Mouse (Mus musculus): ENCODE data around the gene Elavl1. TPM values are rescaled to one million over a fixed set of nuclear protein-coding genes. Genes with fewer than 3 reads are reported as not detected.

The Elavl1 gene
- total and polyA plus RNA-seq, 3 experiments, result 55.8 to 112 (median 76.4) TPM

- no peak overlapping the region for H3K9ac ChIP-seq (ENCODE audit: insufficient read depth, low read depth)
- peaks cover 84 to 97% of the 10 kb centered on the region in 2 experiments for H3K36me3 ChIP-seq (replicated peaks in 1 of 2; ENCODE audit: control insufficient read depth in 1 of 2, insufficient read depth in 1 of 2, low read length in 1 of 2)
- no peaks in the 10 kb centered on the region for H3K4me1 ChIP-seq (ENCODE audit: control insufficient read depth in 1 of 2, insufficient read depth in 2 of 2)
- H3K4me2 ChIP-seq (ENCODE audit: insufficient read depth, low read depth, poor library complexity, severe bottlenecking), result no peak overlapping the region
- no peak for TF ChIP-seq MYC (IDR thresholded peaks at IDR 0.05; ENCODE audit: low read depth, low read length)
- TF ChIP-seq USF1 (IDR thresholded peaks at IDR 0.05; ENCODE audit: low read depth, low read length), result no peak
- TF ChIP-seq ETS1 (conservative IDR thresholded peaks at IDR 0.05; ENCODE audit: low read depth, low read length), result no peak
- no peak for TF ChIP-seq JUND (conservative IDR thresholded peaks at IDR 0.05; ENCODE audit: low read depth, low read length)
- no peak for TF ChIP-seq SIN3A (IDR thresholded peaks at IDR 0.05; ENCODE audit: low read length)
- TF ChIP-seq IRF4 (IDR thresholded peaks at IDR 0.05; ENCODE audit: low read depth, low read length), result no peak
- TF ChIP-seq RCOR1 (conservative IDR thresholded peaks at IDR 0.05; ENCODE audit: low read depth, low read length), result no peak
- no peak overlapping the region for H3K27ac ChIP-seq (ENCODE audit: insufficient read depth, low read depth)
- no peak overlapping the region for H3K4me3 ChIP-seq (replicated peaks in 1 of 3; ENCODE audit: low read depth in 2 of 3, low read length in 2 of 3, poor library complexity in 1 of 3)
- in situ Hi-C loops (cut with MboI; ENCODE audit: low pct_ligation_motif_present, low pct_unique_long_range_greater_than_20kb, low sequenced_read_pairs), result no loop called here
- dilution Hi-C loops (cut with MboI; ENCODE audit: extremely low pct_ligation_motif_present, extremely low pct_unique_long_range_greater_than_20kb, low sequenced_read_pairs), result no loop called here
- H3K27me3 ChIP-seq (replicated peaks), result no peaks in the 10 kb centered on the region
- DNase-seq (ENCODE audit: extremely low read depth), result no peak
- H3K9me3 ChIP-seq (replicated peaks; ENCODE audit: low read length), result no peaks in the 10 kb centered on the region
- peaks cover 7% of the 10 kb centered on the region; the same call in 1 of the 2 replicates for H3K79me2 ChIP-seq (replicated peaks; ENCODE audit: control insufficient read depth, extremely low read depth, insufficient read depth, poor library complexity, severe bottlenecking)
These were observed 27.4 kb downstream of the Elavl1 start for GRCm38 (mm10) chr8:4297822-4298221.

GRCm38 (mm10) chr8:4292738-4293137, 32.5 kb downstream of the Elavl1 start:
- in situ Hi-C loops (cut with MboI; ENCODE audit: low pct_ligation_motif_present, low pct_unique_long_range_greater_than_20kb, low sequenced_read_pairs), result no loop called here
- H3K9me3 ChIP-seq (replicated peaks; ENCODE audit: low read length), result no peaks in the 10 kb centered on the region
- no peak overlapping the region for H3K4me2 ChIP-seq (ENCODE audit: insufficient read depth, low read depth, poor library complexity, severe bottlenecking)
- H3K79me2 ChIP-seq (replicated peaks; ENCODE audit: control insufficient read depth, extremely low read depth, insufficient read depth, poor library complexity, severe bottlenecking), result 0 out of 2 replicates have a peak, but pooled peaks cover 4% of the 10 kb centered on the region
- DNase-seq (ENCODE audit: extremely low read depth), result no peak
- H3K36me3 ChIP-seq (replicated peaks in 1 of 2; ENCODE audit: control insufficient read depth in 1 of 2, insufficient read depth in 1 of 2, low read length in 1 of 2), result peaks cover 74 to 98% of the 10 kb centered on the region in 2 experiments
- H3K9ac ChIP-seq (ENCODE audit: insufficient read depth, low read depth), result no peak overlapping the region
- dilution Hi-C loops (cut with MboI; ENCODE audit: extremely low pct_ligation_motif_present, extremely low pct_unique_long_range_greater_than_20kb, low sequenced_read_pairs), result no loop called here
- TF ChIP-seq PAX5 (IDR thresholded peaks at IDR 0.05; ENCODE audit: low read length) (no peak), CTCF (conservative IDR thresholded peaks at IDR 0.05 in 1 of 2, IDR thresholded peaks at IDR 0.05 in 1 of 2; ENCODE audit: low read depth in 2 of 2, low read length in 2 of 2) (peak in 1 of 2 experiments; percentile 35; a peak in 2 of 4 replicates), ETS1 (conservative IDR thresholded peaks at IDR 0.05; ENCODE audit: low read depth, low read length) (no peak)
- no peaks in the 10 kb centered on the region for H3K4me1 ChIP-seq (ENCODE audit: control insufficient read depth in 1 of 2, insufficient read depth in 2 of 2)
- no peak overlapping the region for H3K4me3 ChIP-seq (replicated peaks in 1 of 3; ENCODE audit: low read depth in 2 of 3, low read length in 2 of 3, poor library complexity in 1 of 3)
- no peak overlapping the region for H3K27ac ChIP-seq (ENCODE audit: insufficient read depth, low read depth)
- no peaks in the 10 kb centered on the region for H3K27me3 ChIP-seq (replicated peaks)

GRCm38 (mm10) chr8:4276111-4276465, 49.1 kb downstream of the Elavl1 start:
- DNase-seq (ENCODE audit: extremely low read depth), result no peak
- Histone ChIP-seq H3K36me3 (replicated peaks in 1 of 2; ENCODE audit: control insufficient read depth in 1 of 2, insufficient read depth in 1 of 2, low read length in 1 of 2) (peaks cover 19 to 31% of the 10 kb centered on the region in 2 experiments), H3K27ac (ENCODE audit: insufficient read depth, low read depth) (no peak overlapping the region), H3K79me2 (replicated peaks; ENCODE audit: control insufficient read depth, extremely low read depth, insufficient read depth, poor library complexity, severe bottlenecking) (peaks cover 25% of the 10 kb centered on the region), H3K4me3 (replicated peaks in 1 of 3; ENCODE audit: low read depth in 2 of 3, low read length in 2 of 3, poor library complexity in 1 of 3) (peak overlapping the region; percentile 89 to 99 (median 93)), H3K27me3 (replicated peaks) (no peaks in the 10 kb centered on the region), H3K4me2 (ENCODE audit: insufficient read depth, low read depth, poor library complexity, severe bottlenecking) (peak overlapping the region; percentile 51; the same call in 1 of the 2 replicates), H3K9me3 (replicated peaks; ENCODE audit: low read length) (no peaks in the 10 kb centered on the region), H3K4me1 (ENCODE audit: control insufficient read depth in 1 of 2, insufficient read depth in 2 of 2) (peaks cover 4 to 24% of the 10 kb centered on the region in 2 experiments; a peak in 3 of 4 replicates), H3K9ac (ENCODE audit: insufficient read depth, low read depth) (peak overlapping the region; percentile 54)
- in situ Hi-C loops (cut with MboI; ENCODE audit: low pct_ligation_motif_present, low pct_unique_long_range_greater_than_20kb, low sequenced_read_pairs), result no loop called here
- dilution Hi-C loops (cut with MboI; ENCODE audit: extremely low pct_ligation_motif_present, extremely low pct_unique_long_range_greater_than_20kb, low sequenced_read_pairs), result no loop called here
- TF ChIP-seq ZC3H11A (IDR thresholded peaks at IDR 0.05; ENCODE audit: low read depth, low read length) (no peak), HCFC1 (IDR thresholded peaks at IDR 0.05; ENCODE audit: low read depth, low read length) (no peak), JUND (conservative IDR thresholded peaks at IDR 0.05; ENCODE audit: low read depth, low read length) (no peak), UBTF (IDR thresholded peaks at IDR 0.05; ENCODE audit: low read depth, low read length) (no peak), SMC3 (IDR thresholded peaks at IDR 0.05; ENCODE audit: low read depth, low read length) (no peak), MAX (IDR thresholded peaks at IDR 0.05; ENCODE audit: low read length) (0 out of 2 replicates have a peak, but pooled peaks have one; percentile 52), TCF12 (IDR thresholded peaks at IDR 0.05; ENCODE audit: low read depth, low read length) (no peak), MXI1 (IDR thresholded peaks at IDR 0.05; ENCODE audit: low read depth, low read length) (no peak; the same call in 1 of the 2 replicates), CHD2 (IDR thresholded peaks at IDR 0.05; ENCODE audit: low read length) (no peak), IRF4 (IDR thresholded peaks at IDR 0.05; ENCODE audit: low read depth, low read length) (no peak), USF1 (IDR thresholded peaks at IDR 0.05; ENCODE audit: low read depth, low read length) (no peak), MAZ (IDR thresholded peaks at IDR 0.05; ENCODE audit: low read depth, low read length) (no peak), EP300 (IDR thresholded peaks at IDR 0.05; ENCODE audit: low read length) (no peak), ZMIZ1 (IDR thresholded peaks at IDR 0.05; ENCODE audit: low read depth, low read length) (no peak), ZKSCAN1 (IDR thresholded peaks at IDR 0.05; ENCODE audit: borderline replicate concordance, low read depth, low read length) (no peak), GABPA (IDR thresholded peaks at IDR 0.05; ENCODE audit: insufficient replicate concordance, low read depth, low read length) (no peak), NRF1 (IDR thresholded peaks at IDR 0.05; ENCODE audit: low read depth, low read length) (no peak), MEF2A (IDR thresholded peaks at IDR 0.05; ENCODE audit: borderline replicate concordance, low read depth, low read length) (peak; percentile 0; the same call in 1 of the 2 replicates), SIN3A (IDR thresholded peaks at IDR 0.05; ENCODE audit: low read length) (no peak), ZNF384 (IDR thresholded peaks at IDR 0.05; ENCODE audit: low read depth, low read length) (no peak)

Data from CH12.LX (cell line).